Mouse (Mus musculus) heart, embryonic 11.5 days (tissue): ENCODE measurements around the gene Tepp. TPM values are rescaled to one million over a fixed set of nuclear protein-coding genes. Genes with fewer than 3 reads are reported as not detected.

Experiments
- ATAC-seq: fragments of 200-750 bp; cut with Nextera tagmentation; replicated peaks from 2 replicates; pipeline ENCODE4 v1.8.0; 2017; ENCODE audit warnings: moderate library complexity; ENCODE audit not compliant: insufficient number of reproducible peaks, low FRiP score, low TSS enrichment
- H3K27ac ChIP-seq: fragments of 300-500 bp; sonication (generic); 2 replicates; pipeline ENCODE4 v1.5.1; 2014; ENCODE audit warnings: mild to moderate bottlenecking, low read depth, low read length
- H3K27me3 ChIP-seq: fragments of 300-500 bp; sonication (generic); 2 replicates; pipeline ENCODE4 v1.6.1; 2014; ENCODE audit warnings: mild to moderate bottlenecking, low read length, mixed read lengths; ENCODE audit not compliant: control insufficient read depth, insufficient read depth
- H3K36me3 ChIP-seq: fragments of 300-500 bp; sonication (generic); 2 replicates; pipeline ENCODE4 v1.6.1; 2014; ENCODE audit warnings: mild to moderate bottlenecking, low read length, moderate library complexity, mixed read lengths; ENCODE audit not compliant: control insufficient read depth, insufficient read depth
- H3K4me1 ChIP-seq: fragments of 300-500 bp; sonication (generic); 2 replicates; pipeline ENCODE4 v1.6.1; 2014; ENCODE audit warnings: low read length; ENCODE audit not compliant: control insufficient read depth, insufficient read depth
- H3K4me2 ChIP-seq: fragments of 300-500 bp; sonication (generic); 2 replicates; pipeline ENCODE4 v1.6.1; 2014; ENCODE audit warnings: mild to moderate bottlenecking, moderate library complexity
- H3K4me3 ChIP-seq: fragments of 300-500 bp; sonication (generic); 2 replicates; pipeline ENCODE4 v1.5.1; 2014; ENCODE audit warnings: low read depth, low read length
- H3K9ac ChIP-seq: fragments of 300-500 bp; sonication (generic); 2 replicates; pipeline ENCODE4 v1.6.1; 2014; ENCODE audit warnings: mild to moderate bottlenecking, low read depth, low read length, moderate library complexity
- H3K9me3 ChIP-seq: fragments of 300-500 bp; sonication (generic); replicated peaks from 2 replicates; pipeline ENCODE4 v1.6.1; 2016; ENCODE audit warnings: low read length; ENCODE audit not compliant: control insufficient read depth
- WGBS: fragments of 180-500 bp; shearing (Covaris S2); extraction: QIAGEN DNeasy Blood & Tissue Kit; methylation state at CpG from one replicate; pipeline ENCODE4 v1.1.7; 2014; ENCODE audit not compliant: insufficient replicate concordance; 5-methylcytosine and 5-hydroxymethylcytosine counted together
- polyA plus RNA-seq: library from polyadenylated mRNA; unstranded; fragments of >200 nt; fragmentation: Nextera tagmentation; extraction: Ambion mirVana; gene quantifications from 2 replicates; pipeline ENCODE4 v1.2.1, GENCODE M21; 2014

Gene Tepp
- polyA plus RNA-seq, 1 experiment from 2014 or later = not detected

GRCm38 (mm10) chr8:95332437-95333199 is 22.3 kb downstream of the Tepp start:
- ATAC-seq = peak; percentile 4; the same call in 1 of the 2 replicates
- Histone ChIP-seq H3K9me3 (no peaks in the 10 kb centered on the region), H3K27me3 (no peaks in the 10 kb centered on the region), H3K4me3 (peak overlapping the region; percentile 85), H3K9ac (peak overlapping the region; percentile 92), H3K27ac (peak overlapping the region; percentile 99), H3K36me3 (peaks cover 22% of the 10 kb centered on the region), H3K4me1 (peaks cover 11% of the 10 kb centered on the region), H3K4me2 (peak overlapping the region; percentile 89)
- WGBS = 25% methylated on average over 21 of the region's 21 CpGs

GRCm38 (mm10) chr8:95335706-95336105 is 25.3 kb downstream of the Tepp start:
- H3K4me2 ChIP-seq = no peak overlapping the region
- H3K9ac ChIP-seq = no peak overlapping the region
- no peaks in the 10 kb centered on the region for H3K27me3 ChIP-seq
- no peak overlapping the region for H3K27ac ChIP-seq
- WGBS = 86% methylated on average over 1 of the region's 1 CpGs
- H3K9me3 ChIP-seq = no peaks in the 10 kb centered on the region
- H3K4me1 ChIP-seq = peaks cover 1% of the 10 kb centered on the region
- no peak overlapping the region for H3K4me3 ChIP-seq
- H3K36me3 ChIP-seq = peaks cover 6% of the 10 kb centered on the region
- ATAC-seq = no peak

DNA sequence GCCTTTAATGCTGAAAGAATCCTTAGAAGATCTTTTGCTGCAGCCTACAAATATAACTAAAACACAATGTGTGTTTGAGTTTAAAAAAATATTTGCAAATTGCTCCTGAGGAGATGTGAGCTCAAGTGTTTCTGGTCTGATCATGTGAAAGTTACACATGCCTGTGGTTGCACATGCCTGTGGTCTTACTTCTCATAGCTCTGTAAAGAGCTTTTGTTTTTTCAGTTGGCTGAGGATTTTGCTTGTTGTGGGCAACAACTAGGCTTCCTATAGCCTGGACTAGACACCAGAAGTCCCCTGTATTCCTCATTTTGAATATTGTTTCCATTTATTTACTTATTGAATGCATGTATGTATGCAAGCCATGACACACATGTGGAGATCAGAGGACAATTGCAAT is 26.0 kb downstream of the Tepp start:
- Histone ChIP-seq H3K27me3 (no peaks in the 10 kb centered on the region), H3K9me3 (no peaks in the 10 kb centered on the region), H3K9ac (no peak overlapping the region), H3K36me3 (peaks cover 6% of the 10 kb centered on the region), H3K4me2 (no peak overlapping the region), H3K4me1 (no peaks in the 10 kb centered on the region), H3K27ac (no peak overlapping the region), H3K4me3 (no peak overlapping the region)
- ATAC-seq = no peak

GRCm38 (mm10) chr8:95341721-95342120 is 31.4 kb downstream of the Tepp start:
- Histone ChIP-seq H3K4me3 (no peak overlapping the region), H3K4me2 (no peak overlapping the region), H3K27me3 (no peaks in the 10 kb centered on the region), H3K4me1 (no peaks in the 10 kb centered on the region; the same call in 1 of the 2 replicates), H3K9me3 (no peaks in the 10 kb centered on the region), H3K9ac (no peak overlapping the region), H3K36me3 (peaks cover 3% of the 10 kb centered on the region), H3K27ac (no peak overlapping the region)
- WGBS = 66% methylated on average over 5 of the region's 5 CpGs
- no peak for ATAC-seq

GRCm38 (mm10) chr8:95344668-95345067 is 34.3 kb downstream of the Tepp start:
- no peaks in the 10 kb centered on the region; the same call in none of the 2 replicates for H3K36me3 ChIP-seq
- 73% methylated on average over 6 of the region's 6 CpGs for WGBS
- H3K4me3 ChIP-seq = no peak overlapping the region
- no peaks in the 10 kb centered on the region for H3K9me3 ChIP-seq
- ATAC-seq = no peak
- peaks cover 9% of the 10 kb centered on the region for H3K4me1 ChIP-seq
- no peak overlapping the region for H3K27ac ChIP-seq
- no peak overlapping the region for H3K9ac ChIP-seq
- H3K27me3 ChIP-seq = no peaks in the 10 kb centered on the region; the same call in 1 of the 2 replicates
- H3K4me2 ChIP-seq = no peak overlapping the region

DNA sequence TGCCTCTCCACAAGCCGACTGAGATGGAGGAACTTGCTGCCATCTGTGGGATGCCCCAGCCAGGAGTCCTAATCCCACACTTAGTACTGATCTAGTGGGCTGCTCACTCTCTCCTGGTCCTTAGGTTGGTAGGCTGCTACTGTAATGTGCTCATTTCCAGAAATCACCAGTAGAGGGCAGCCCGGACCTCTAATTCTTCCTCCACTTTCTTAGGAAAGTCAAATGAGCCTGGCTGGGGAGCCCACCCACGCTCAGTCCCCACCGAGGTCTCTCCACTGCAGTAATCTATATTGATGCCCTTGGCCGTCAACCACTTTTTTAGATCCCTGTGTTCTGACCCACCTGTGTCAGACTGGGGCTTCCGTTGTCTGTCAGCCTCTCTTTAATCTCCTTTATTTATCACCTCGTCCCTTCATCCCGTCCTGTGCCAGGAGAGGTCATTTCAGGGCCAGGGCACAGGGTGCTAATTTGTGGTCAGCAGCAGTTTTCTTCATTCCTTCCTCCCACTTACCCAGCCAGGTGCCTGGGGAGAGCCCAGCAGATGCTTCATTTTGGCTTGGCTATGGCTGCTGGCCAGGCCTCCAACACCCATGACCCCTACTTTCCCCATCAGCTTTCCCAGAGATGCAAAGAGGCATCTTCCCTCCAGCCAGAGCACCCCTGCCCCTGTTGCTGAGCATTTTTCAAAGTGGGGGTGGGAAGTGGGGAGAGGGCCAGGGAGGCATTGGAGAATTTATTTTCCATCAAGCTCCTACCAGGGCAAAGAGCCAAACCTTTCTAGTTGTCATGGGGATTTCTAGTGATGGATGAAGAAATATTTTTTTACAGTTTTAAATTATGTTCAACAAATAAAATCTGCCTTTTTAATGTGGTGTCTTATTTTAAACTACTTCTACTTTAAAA is 36.5 kb downstream of the Tepp start:
- Histone ChIP-seq H3K27ac (no peak overlapping the region), H3K9ac (0 out of 2 replicates have a peak overlapping the region, but pooled peaks have one; percentile 34), H3K36me3 (no peaks in the 10 kb centered on the region; the same call in none of the 2 replicates), H3K9me3 (no peaks in the 10 kb centered on the region), H3K4me2 (no peak overlapping the region), H3K4me3 (no peak overlapping the region), H3K27me3 (no peaks in the 10 kb centered on the region; the same call in 1 of the 2 replicates), H3K4me1 (peaks cover 18% of the 10 kb centered on the region)
- 0 out of 2 replicates have a peak, but pooled peaks have one; percentile 24 for ATAC-seq
- WGBS = 23% methylated on average over 8 of the region's 8 CpGs

DNA sequence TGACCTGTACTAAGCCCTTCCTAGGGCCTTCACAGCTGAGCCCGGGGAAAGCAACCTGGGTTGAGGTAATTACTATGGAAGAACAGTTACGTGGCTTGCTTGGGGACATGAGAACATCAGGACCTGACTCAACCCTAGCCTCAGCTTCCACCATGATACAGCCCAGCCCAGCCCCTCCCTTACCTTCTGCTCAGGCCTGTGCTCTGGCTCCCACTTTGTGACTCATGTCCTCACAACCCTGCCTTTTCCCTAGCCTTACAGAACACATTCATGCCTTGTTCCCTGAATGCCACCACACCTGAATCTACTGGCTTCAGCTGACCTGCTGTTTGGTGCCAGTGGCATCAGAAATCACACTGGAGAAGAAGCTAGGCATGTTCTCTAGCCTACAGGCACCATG is 38.0 kb downstream of the Tepp start:
- no peaks in the 10 kb centered on the region; the same call in 1 of the 2 replicates for H3K27me3 ChIP-seq
- ATAC-seq = no peak
- 82% methylated on average over 2 of the region's 2 CpGs for WGBS
- H3K4me3 ChIP-seq = no peak overlapping the region
- no peak overlapping the region for H3K27ac ChIP-seq
- H3K4me2 ChIP-seq = no peak overlapping the region
- H3K9ac ChIP-seq = no peak overlapping the region
- H3K36me3 ChIP-seq = no peaks in the 10 kb centered on the region; the same call in none of the 2 replicates
- peaks cover 18% of the 10 kb centered on the region for H3K4me1 ChIP-seq
- H3K9me3 ChIP-seq = no peaks in the 10 kb centered on the region

DNA sequence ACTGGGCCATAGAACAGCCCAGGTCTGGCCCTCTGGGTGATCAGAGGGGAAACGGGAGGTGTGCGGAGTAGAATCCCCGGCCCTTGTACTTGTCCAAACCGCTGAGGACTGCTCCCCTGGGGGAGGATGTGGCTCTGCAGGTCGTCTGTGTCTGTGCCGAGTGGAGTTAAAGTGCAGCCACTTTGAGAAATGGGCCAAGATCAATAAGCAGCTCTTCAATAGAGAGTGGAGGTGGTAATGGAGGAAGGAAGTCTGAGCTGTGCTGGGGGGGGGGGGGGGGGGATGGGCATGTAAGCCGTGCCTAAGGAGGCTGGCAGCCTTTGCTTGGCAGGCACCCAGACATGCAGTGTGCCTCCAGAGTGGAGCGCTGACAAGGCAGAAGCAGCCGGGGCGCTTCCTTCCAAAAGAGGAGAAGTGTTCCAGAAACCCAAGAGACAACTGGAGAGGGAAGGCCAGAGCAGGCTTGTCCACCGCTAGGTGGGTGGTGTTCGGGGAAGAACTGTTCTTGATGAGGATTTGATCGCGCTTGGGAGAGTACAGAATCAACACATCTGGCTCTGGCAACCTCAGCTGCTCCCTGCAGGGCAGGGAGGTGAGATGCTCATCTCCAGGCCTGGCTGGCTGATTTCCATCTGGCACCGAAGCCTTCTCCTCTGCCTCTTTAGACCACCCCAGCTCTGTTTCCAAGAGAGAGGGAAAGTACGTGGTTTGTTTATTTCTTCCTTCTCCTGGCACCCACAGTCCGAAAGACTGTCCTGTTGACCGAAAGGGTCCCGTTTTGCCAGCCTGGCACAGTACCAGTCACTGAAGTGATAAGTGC is 38.7 kb downstream of the Tepp start:
- no peak for ATAC-seq
- Histone ChIP-seq H3K4me2 (no peak overlapping the region), H3K36me3 (no peaks in the 10 kb centered on the region; the same call in none of the 2 replicates), H3K4me1 (peaks cover 21% of the 10 kb centered on the region), H3K27me3 (no peaks in the 10 kb centered on the region; the same call in 1 of the 2 replicates), H3K27ac (no peak overlapping the region), H3K9me3 (no peaks in the 10 kb centered on the region), H3K9ac (0 out of 2 replicates have a peak overlapping the region, but pooled peaks have one; percentile 46), H3K4me3 (no peak overlapping the region)
- WGBS = 50% methylated on average over 19 of the region's 19 CpGs
